Mouse (Mus musculus): ENCODE measurements around the gene Ttll12.

GRCm38 (mm10) chr15:83584741-83585220 lies 10.2 kb downstream of the Ttll12 start:
- TF ChIP-seq MAX (IDR thresholded peaks at IDR 0.05; ENCODE audit: low read length) (no peak), BHLHE40 (IDR thresholded peaks at IDR 0.05; ENCODE audit: low read depth, low read length) (no peak), ZC3H11A (IDR thresholded peaks at IDR 0.05; ENCODE audit: low read depth, low read length) (no peak), CTCF (conservative IDR thresholded peaks at IDR 0.05 in 1 of 2, IDR thresholded peaks at IDR 0.05 in 1 of 2; ENCODE audit: low read depth in 2 of 2, low read length in 2 of 2) (no peak), SIN3A (IDR thresholded peaks at IDR 0.05; ENCODE audit: low read length) (no peak), POLR2A (IDR thresholded peaks at IDR 0.05; ENCODE audit: low read depth, low read length) (no peak), UBTF (IDR thresholded peaks at IDR 0.05; ENCODE audit: low read depth, low read length) (no peak)
